Mouse (Mus musculus) frontal cortex, postnatal 10 days (tissue): ENCODE results near the gene Ckm.

Experiments used
- DNase-seq, 2 experiments: peaks; one replicate each; pipeline ENCODE4 v3.0.0; 2022; ENCODE audit warnings: low spot score in 2 of 2, mixed read lengths in 1 of 2

Ckm gene

GRCm38 (mm10) chr7:19466602-19467145 is 62.1 kb downstream of the Ckm start:
- DNase-seq = no peak

GRCm38 (mm10) chr7:19467638-19468037 is 63.1 kb downstream of the Ckm start:
- no peak for DNase-seq

GRCm38 (mm10) chr7:19468279-19468678 is 63.7 kb downstream of the Ckm start:
- no peak for DNase-seq

GRCm38 (mm10) chr7:19469404-19469803 is 64.8 kb downstream of the Ckm start:
- DNase-seq = no peak

GRCm38 (mm10) chr7:19470308-19470707 is 65.7 kb downstream of the Ckm start:
- no peak for DNase-seq

GRCm38 (mm10) chr7:19472403-19472802 is 67.8 kb downstream of the Ckm start:
- DNase-seq = no peak
